Mouse (Mus musculus): ENCODE measurements at regions not wholly inside any gene's neighbourhood (a gene's known extent, or its start where the extent isn't known, plus 50 kb on each side); places are given as distances from the start of the nearest gene placed in this dataset.

DNA sequence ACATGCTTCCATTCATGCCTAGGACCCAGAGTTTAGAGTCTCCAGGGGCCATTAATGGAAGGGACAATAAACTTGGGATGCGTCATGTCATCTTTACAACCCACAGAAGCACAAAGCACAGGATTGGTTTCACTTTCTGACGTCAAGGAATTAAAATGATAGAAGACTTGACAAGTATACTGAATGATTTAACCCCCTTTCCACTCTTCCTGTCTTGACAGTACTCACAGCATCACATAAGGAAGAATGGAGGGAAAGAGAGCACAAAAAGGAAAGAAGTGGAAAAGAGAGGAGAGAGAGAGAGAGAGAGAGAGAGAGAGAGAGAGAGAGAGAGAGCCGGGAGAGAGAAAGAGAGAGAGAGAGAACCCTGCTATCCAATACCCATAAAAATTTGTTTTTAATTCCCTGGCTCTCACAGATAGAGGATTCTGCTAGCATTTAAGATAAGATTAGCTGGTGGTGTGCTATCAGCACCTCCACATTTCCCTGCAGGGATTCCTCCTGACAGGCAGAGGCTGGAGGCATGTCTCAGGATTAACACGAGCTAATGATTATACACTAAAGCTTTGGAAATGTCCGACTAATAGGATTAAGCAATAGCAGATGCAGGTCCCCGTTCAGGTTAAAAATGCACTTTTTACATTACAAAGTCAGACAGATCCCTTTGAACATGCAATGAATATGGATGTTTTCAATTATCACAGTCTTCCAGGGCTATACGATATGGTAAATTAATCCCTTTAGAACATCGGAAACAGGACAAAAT lies 210.2 kb downstream of the Olfr1505 start:
- no peak for TF ChIP-seq CTCF (IDR thresholded peaks at IDR 0.05; ENCODE audit: control insufficient read depth, insufficient read depth, insufficient read length)
- no peak for TF ChIP-seq FOSL1 (IDR thresholded peaks at IDR 0.05; ENCODE audit: insufficient read depth, low read length, poor library complexity, severe bottlenecking)
- TF ChIP-seq USF1 (IDR thresholded peaks at IDR 0.05; ENCODE audit: low read depth): no peak
- no peak for TF ChIP-seq CEBPB (IDR thresholded peaks at IDR 0.05; ENCODE audit: low read depth)
- TF ChIP-seq MYOG (IDR thresholded peaks at IDR 0.05; ENCODE audit: control insufficient read depth, extremely low read depth, insufficient read length): no peak
- TF ChIP-seq MAX (IDR thresholded peaks at IDR 0.05): no peak
